Mouse (Mus musculus) heart, embryonic 15.5 days (tissue): ENCODE results near the gene Ankmy1. TPM values are rescaled to one million over a fixed set of nuclear protein-coding genes. Genes with fewer than 3 reads are reported as not detected.

Source experiments
- ATAC-seq: fragments of 200-750 bp; cut with Nextera tagmentation; replicated peaks from 2 replicates; pipeline ENCODE4 v1.8.0; 2017; ENCODE audit warnings: low read depth, moderate TSS enrichment; ENCODE audit not compliant: insufficient number of reproducible peaks, insufficient read depth, low FRiP score
- H3K27ac ChIP-seq: fragments of 300-500 bp; sonication (generic); 2 replicates; pipeline ENCODE4 v1.5.1; 2015; ENCODE audit warnings: mild to moderate bottlenecking, inconsistent platforms
- H3K27me3 ChIP-seq: fragments of 300-500 bp; sonication (generic); 2 replicates; pipeline ENCODE4 v1.6.1; 2015; ENCODE audit warnings: inconsistent platforms
- H3K36me3 ChIP-seq: fragments of 300-500 bp; sonication (generic); 2 replicates; pipeline ENCODE4 v1.6.1; 2015; ENCODE audit warnings: mild to moderate bottlenecking, inconsistent platforms
- H3K4me1 ChIP-seq: fragments of 300-500 bp; sonication (generic); replicated peaks from 2 replicates; pipeline ENCODE4 v1.6.1; 2015; ENCODE audit warnings: inconsistent platforms
- H3K4me2 ChIP-seq: fragments of 300-500 bp; sonication (generic); 2 replicates; pipeline ENCODE4 v1.6.1; 2015; ENCODE audit warnings: inconsistent platforms, mild to moderate bottlenecking, moderate library complexity
- H3K4me3 ChIP-seq: fragments of 300-500 bp; sonication (generic); 2 replicates; pipeline ENCODE4 v1.5.1; 2015; ENCODE audit warnings: mild to moderate bottlenecking, inconsistent platforms
- H3K9ac ChIP-seq: fragments of 300-500 bp; sonication (generic); 2 replicates; pipeline ENCODE4 v1.6.1; 2015; ENCODE audit warnings: mild to moderate bottlenecking, inconsistent platforms
- H3K9me3 ChIP-seq: fragments of 300-500 bp; sonication (generic); replicated peaks from 2 replicates; pipeline ENCODE4 v1.6.1; 2016; ENCODE audit warnings: inconsistent platforms
- WGBS: fragments of 180-500 bp; shearing (Covaris S2); methylation state at CpG from one replicate; pipeline ENCODE4 v1.1.7; 2015; ENCODE audit warnings: mixed read lengths; 5-methylcytosine and 5-hydroxymethylcytosine counted together
- polyA plus RNA-seq: library from polyadenylated mRNA; unstranded; fragments of >200 nt; fragmentation: Nextera tagmentation; extraction: Ambion mirVana; gene quantifications from 2 replicates; pipeline ENCODE4 v1.2.1, GENCODE M21; 2015

Gene Ankmy1
- polyA plus RNA-seq, 1 experiment from 2014 or later: 0.10 TPM

DNA sequence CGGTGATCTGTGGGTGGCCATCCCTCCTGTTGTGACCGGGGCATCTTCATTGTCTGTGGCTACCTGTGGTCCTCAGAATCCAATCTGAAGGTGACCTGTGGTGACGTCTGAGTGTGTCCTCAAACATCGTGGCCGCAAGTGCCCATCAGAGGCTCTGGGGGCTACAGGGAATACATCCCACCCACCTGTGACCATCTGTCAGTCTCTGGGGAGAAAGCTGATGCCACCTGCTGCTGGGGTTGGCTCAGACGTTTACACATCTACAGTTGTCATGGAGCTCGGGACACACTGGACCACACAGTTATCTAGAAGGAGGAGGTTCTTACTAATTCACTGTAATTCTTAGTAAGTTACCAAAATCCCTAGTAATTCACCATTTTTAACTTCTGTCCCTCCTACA is 63.5 kb downstream of the Ankmy1 start:
- no peak for ATAC-seq
- H3K4me1 ChIP-seq: peaks cover 29% of the 10 kb centered on the region
- 76% methylated on average over 7 of the region's 7 CpGs for WGBS
- H3K9ac ChIP-seq: no peak overlapping the region
- no peak overlapping the region for H3K4me3 ChIP-seq
- no peaks in the 10 kb centered on the region for H3K9me3 ChIP-seq
- no peaks in the 10 kb centered on the region for H3K36me3 ChIP-seq
- no peak overlapping the region for H3K4me2 ChIP-seq
- 0 out of 2 replicates have a peak, but pooled peaks cover 4% of the 10 kb centered on the region for H3K27me3 ChIP-seq
- no peak overlapping the region for H3K27ac ChIP-seq

DNA sequence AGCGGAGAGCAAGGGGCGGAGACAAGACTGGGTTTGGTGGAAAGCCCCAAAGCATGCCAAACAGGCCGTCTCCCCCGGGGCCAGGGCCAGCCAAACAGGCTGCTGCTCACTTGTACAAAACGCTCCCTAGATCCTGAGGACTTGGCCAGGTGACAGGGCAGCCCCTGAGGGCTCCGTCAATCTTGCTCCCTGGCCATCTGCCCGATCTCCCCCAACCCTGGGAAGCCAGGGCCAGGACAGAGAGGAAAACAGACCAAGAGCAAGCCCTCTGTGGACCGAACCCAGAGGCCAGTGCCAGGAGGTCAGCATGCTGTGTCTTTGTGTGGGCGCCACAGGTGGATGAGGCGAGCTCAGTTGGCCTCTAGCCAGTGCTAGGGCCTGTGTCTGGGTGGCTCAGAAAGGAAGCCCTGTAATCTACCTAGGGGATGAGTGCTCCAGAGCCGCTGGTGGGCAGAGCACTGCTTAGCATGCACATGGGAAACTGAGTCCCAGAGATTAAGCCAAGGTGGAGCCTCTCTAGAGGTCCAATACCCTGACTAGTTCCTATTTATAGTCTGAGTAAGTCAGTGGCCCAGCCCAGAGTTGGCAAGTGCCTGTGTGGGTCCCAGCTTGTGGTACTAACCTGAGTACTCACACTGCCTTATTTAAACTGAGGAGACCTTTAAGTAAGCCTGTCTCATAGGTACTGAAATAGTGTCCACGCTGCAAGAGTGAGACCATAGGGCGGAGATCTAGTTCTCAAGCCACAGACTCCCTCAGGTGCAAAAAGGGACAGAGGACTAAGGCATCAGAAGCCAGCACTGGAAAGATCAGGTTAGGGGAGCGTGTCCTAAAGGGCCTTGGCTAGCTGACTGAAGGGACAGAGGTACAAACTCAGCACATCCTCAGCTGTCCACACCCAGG is 64.5 kb downstream of the Ankmy1 start:
- no peak overlapping the region for H3K4me3 ChIP-seq
- H3K9ac ChIP-seq: no peak overlapping the region
- H3K9me3 ChIP-seq: no peaks in the 10 kb centered on the region
- H3K4me2 ChIP-seq: 0 out of 2 replicates have a peak overlapping the region, but pooled peaks have one; percentile 13
- peaks cover 8% of the 10 kb centered on the region; the same call in 1 of the 2 replicates for H3K27me3 ChIP-seq
- peak overlapping the region; percentile 54; the same call in 1 of the 2 replicates for H3K27ac ChIP-seq
- no peak for ATAC-seq
- H3K4me1 ChIP-seq: peaks cover 38% of the 10 kb centered on the region
- WGBS: 52% methylated on average over 14 of the region's 14 CpGs
- no peaks in the 10 kb centered on the region for H3K36me3 ChIP-seq

DNA sequence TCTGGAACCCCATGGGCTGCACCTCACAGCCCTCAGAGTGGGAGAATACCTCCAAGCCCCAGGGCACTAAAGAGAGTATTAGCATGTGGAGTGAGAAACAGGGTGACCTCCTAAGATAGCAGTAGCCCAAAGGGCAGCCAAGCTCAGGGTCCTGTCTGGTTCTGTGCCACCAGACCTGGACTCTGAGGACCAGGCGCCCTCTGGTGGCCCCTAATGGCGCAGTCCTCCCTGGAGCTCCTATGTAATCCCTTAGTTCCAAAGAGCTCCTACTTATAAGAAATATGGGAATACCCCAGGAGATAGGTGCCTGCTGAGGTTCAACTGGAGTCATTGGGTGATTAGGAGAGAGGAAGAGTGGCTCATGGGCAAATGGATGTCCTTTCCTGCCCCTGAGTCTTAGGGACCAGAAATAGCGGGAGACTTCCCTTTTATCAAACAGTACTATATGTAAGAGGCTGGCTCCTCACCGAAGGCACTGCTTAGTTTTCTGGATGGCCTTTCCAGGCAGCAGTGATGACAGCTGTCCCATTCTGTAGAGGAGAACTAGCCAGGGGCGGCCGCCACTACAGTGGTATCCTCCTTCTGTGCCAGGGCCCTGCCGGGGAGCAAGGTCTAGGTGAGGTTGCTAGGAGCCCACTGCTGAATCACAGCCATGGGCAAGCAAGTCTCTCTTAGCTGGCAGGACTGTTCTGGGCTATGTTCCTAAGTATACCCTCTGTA is 68.6 kb downstream of the Ankmy1 start:
- Histone ChIP-seq H3K4me1 (peaks cover 60% of the 10 kb centered on the region), H3K36me3 (no peaks in the 10 kb centered on the region), H3K4me2 (peak overlapping the region; percentile 95), H3K9me3 (no peaks in the 10 kb centered on the region), H3K4me3 (no peak overlapping the region), H3K9ac (no peak overlapping the region), H3K27ac (no peak overlapping the region), H3K27me3 (peaks cover 42% of the 10 kb centered on the region)
- ATAC-seq: 0 out of 2 replicates have a peak, but pooled peaks have one; percentile 12
- 58% methylated on average over 7 of the region's 7 CpGs for WGBS

DNA sequence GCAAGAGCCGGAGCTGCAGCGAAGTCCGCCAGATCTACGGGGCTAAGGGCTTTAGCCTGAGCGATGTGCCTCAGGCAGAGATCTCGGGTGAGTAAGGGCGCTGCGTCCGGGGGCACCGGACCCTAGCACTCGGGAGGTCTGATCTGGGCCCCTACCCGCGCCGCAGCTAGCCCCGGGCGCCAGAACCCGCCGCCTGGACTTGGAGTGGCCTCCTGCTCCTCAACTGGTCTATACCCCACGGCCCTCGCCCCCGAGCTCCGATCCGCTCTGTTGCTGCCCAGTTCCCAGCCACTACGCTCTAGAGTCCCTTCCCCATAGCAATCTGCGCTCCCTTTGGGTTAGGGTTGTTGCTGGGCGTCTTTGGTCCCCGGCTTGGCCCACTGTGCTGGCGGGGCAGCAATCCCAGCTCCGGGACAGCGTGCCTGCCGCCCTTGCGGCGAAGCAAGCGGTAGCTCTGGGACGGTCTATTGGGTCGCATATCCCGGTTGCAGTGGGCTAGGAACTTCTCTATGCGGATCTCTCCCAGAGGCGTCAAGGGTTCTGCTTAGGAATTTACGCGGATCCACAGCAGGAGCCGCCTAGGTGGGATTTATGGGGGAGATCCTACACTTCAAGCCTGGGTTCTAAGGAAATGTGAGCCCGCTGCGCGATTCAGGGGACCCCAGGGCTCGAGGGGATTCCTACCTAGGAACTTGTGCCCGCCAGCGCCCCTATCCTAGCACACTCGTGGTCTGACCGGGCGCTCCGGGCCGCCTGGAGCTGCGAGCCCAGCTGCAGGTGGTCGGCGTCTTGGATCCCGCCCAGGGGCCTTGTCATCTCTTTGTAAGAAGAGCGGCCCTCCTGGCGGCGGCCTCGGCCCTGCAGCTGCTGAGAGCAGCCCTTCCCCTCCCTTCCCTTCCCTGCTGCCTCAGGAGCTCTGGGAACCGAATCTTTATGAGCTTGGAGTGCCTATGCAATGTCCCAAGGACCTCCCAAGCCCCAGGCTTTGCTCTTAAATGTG is 70.4 kb downstream of the Ankmy1 start:
- H3K27ac ChIP-seq: peak overlapping the region; percentile 95
- WGBS: 1% methylated on average over 62 of the region's 62 CpGs
- H3K36me3 ChIP-seq: no peaks in the 10 kb centered on the region
- H3K27me3 ChIP-seq: peaks cover 58% of the 10 kb centered on the region
- peak; percentile 37 for ATAC-seq
- H3K9me3 ChIP-seq: no peaks in the 10 kb centered on the region
- H3K4me3 ChIP-seq: peak overlapping the region; percentile 83
- peaks cover 45% of the 10 kb centered on the region for H3K4me1 ChIP-seq
- peak overlapping the region; percentile 96 for H3K9ac ChIP-seq
- peak overlapping the region; percentile 95 for H3K4me2 ChIP-seq

DNA sequence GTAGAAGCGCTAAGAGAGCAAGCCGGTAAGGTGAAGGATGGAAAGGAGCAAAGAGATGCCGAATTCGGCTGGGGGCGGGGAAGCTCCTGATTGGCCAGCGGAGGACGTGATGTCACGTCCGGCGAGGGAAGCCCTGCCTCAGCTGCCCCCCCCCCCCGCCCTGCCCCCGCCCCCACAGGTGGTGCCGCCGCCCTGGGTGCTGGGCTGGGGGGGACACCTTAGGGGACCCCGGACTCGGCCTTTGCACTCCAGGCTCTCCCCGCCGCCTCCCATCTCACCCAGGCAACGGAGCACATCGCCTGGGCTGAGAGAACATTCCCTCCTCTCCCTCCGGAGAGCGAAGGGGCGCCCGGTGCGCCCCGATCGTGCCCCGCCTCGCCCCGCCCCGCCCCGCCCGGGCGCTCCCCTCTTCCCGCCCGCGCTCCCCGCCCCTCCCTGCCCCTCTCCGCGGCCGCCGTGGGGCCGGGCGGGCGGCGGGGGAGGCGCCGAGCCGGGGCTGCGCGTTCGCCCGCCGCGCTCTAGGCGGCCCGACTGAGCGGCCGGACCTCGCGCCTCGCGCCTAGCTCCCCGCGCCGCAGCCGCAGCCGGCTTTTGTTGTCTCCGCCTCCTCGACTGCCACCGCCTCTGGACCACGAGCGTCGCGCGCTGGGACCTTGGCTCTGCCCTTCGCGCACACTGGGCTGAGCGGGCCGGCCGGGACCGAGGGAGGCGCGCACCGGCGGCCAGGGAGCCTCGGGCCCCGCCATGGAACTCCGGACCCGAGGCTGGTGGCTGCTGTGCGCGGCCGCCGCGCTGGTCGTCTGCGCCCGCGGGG is 71.3 kb downstream of the Ankmy1 start, which contains the start of gene Gpc1:
Gene Gpc1 (plus strand): TSS at position 458 of the 814 bp plus-strand sequence.
- H3K27ac ChIP-seq: peak within 1 kb of the TSS; percentile 95
- peak within 1 kb of the TSS; percentile 96 for H3K9ac ChIP-seq
- peak within 1 kb of the TSS; percentile 83 for H3K4me3 ChIP-seq
- peak within 1 kb of the TSS; percentile 95 for H3K4me2 ChIP-seq
- ATAC-seq: peak; percentile 79
- H3K4me1 ChIP-seq: peaks cover 44% of the 10 kb centered on the region
- H3K36me3 ChIP-seq: no peaks in the 10 kb centered on the region
- H3K27me3 ChIP-seq: peaks cover 67% of the 10 kb centered on the region
- 1% methylated on average over 82 of the region's 99 CpGs for WGBS
- no peaks in the 10 kb centered on the region for H3K9me3 ChIP-seq

DNA sequence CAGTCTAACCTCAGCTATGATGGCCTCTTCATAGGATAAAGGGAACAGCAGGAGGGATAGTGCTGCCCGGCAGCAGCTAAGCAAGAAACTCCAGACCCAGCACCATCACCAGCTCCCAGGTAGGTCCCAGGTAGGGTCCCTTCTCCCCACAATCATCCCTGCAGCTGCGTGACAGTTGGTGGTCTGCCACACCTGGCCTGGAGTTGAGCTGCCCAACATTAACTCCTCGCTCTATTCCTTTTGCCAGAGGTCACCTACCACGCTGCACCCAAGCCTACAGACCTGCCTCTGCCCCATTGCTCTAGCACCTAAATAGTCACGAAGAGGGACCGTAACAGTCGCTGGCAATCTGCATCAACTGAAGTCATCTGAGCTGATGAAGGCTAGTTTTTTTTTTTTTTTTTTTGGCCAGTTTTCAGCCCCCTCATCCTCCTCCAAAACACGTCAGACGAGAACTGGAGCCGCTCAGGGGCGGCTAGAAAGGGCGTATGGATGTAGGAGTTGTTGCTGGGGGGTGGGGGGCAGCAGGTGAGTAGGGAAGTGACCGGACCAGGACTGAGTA is 72.0 kb downstream of the Ankmy1 start:
- Histone ChIP-seq H3K4me2 (peak overlapping the region; percentile 95), H3K9me3 (no peaks in the 10 kb centered on the region), H3K4me3 (peak overlapping the region; percentile 83), H3K36me3 (no peaks in the 10 kb centered on the region), H3K9ac (peak overlapping the region; percentile 96; the same call in 1 of the 2 replicates), H3K27me3 (peaks cover 73% of the 10 kb centered on the region), H3K4me1 (peaks cover 44% of the 10 kb centered on the region), H3K27ac (peak overlapping the region; percentile 95; the same call in 1 of the 2 replicates)
- no peak for ATAC-seq
- WGBS: 8% methylated on average over 13 of the region's 13 CpGs

DNA sequence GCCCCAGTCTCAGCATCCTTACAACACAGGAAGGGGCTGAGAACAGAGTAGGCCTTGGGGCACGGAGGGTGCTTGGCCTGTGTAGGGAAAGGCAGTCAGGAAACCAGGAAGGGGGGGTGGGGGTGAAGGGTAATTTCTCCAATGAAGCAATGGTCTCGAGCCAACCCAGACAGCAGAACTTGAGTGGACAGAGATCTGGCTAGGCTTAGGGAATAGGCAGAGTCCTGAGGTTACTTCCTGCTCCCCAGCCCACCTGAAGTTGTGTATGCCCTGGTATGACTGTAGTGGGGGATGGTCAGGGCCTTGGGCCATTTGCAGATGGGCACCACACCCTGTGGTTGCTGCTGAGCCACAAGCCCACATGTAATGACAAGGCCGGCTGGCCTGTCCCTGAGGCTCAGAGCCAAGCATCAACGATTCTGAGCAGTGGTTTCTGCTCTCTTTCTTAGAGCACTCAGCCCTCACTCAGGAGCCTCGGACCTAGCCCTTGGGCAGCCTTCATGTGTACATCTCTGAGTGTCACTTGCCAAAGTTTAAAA is 86.9 kb downstream of the Ankmy1 start:
- Histone ChIP-seq H3K9ac (no peak overlapping the region), H3K27me3 (0 out of 2 replicates have a peak, but pooled peaks cover 3% of the 10 kb centered on the region), H3K27ac (no peak overlapping the region), H3K36me3 (no peaks in the 10 kb centered on the region), H3K9me3 (no peaks in the 10 kb centered on the region), H3K4me3 (no peak overlapping the region), H3K4me2 (no peak overlapping the region), H3K4me1 (no peaks in the 10 kb centered on the region)
- ATAC-seq: no peak
- WGBS: 73% methylated on average over 5 of the region's 5 CpGs

DNA sequence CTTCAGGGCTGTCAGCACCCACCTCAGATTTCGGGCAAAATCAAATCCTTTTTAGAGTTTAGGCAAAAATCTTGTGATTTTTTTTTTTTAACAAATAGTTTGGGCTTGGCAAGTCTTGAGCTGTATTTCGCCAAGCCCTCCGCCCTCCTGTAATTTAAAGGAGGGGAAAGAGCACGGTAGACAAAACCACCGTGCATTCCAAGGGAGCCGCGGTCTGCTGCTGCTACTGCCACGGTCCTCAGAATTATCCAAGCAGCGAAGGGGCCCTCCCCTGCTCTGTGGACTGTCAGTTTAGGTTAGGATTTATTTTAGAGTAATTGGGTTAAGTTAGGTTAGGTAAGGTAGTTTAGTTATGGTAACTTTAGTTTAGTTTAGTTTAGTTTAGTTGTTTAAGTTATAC is 87.6 kb downstream of the Ankmy1 start:
- ATAC-seq: no peak

DNA sequence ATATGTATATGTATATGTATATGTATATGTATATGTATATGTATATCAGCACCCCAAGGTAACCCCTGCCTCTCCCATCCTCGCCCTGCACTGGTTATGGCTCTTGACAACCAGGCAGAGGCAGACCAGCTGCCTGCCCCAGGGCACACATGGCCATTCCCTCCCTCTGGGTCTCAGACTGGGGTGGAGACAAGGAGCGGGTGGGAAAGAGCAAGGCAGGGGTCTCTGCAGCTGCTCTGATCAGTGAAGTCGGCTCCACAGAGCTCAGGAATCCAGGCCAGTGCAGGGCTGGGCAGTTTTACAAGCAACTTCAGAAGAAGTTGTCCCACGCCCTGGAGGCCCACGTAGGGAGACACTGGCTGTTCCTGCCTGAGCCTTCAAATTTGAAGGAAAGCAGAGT is 88.4 kb downstream of the Ankmy1 start:
- no peak overlapping the region for H3K4me3 ChIP-seq
- no peaks in the 10 kb centered on the region for H3K4me1 ChIP-seq
- no peak for ATAC-seq

More for the DNA sequence above, 87.6 kb downstream of the Ankmy1 start:
- Histone ChIP-seq H3K4me3 (no peak overlapping the region), H3K9me3 (no peaks in the 10 kb centered on the region), H3K27ac (no peak overlapping the region), H3K27me3 (0 out of 2 replicates have a peak, but pooled peaks cover 3% of the 10 kb centered on the region), H3K9ac (no peak overlapping the region), H3K4me1 (no peaks in the 10 kb centered on the region), H3K36me3 (no peaks in the 10 kb centered on the region), H3K4me2 (no peak overlapping the region)
- 68% methylated on average over 9 of the region's 9 CpGs for WGBS

More for the DNA sequence above, 88.4 kb downstream of the Ankmy1 start:
- 0 out of 2 replicates have a peak, but pooled peaks cover 3% of the 10 kb centered on the region for H3K27me3 ChIP-seq
- H3K4me2 ChIP-seq: no peak overlapping the region
- H3K27ac ChIP-seq: no peak overlapping the region
- WGBS: 66% methylated on average over 5 of the region's 5 CpGs
- no peaks in the 10 kb centered on the region for H3K36me3 ChIP-seq
- no peak overlapping the region for H3K9ac ChIP-seq
- H3K9me3 ChIP-seq: no peaks in the 10 kb centered on the region
